In the genomic region with DNA sequence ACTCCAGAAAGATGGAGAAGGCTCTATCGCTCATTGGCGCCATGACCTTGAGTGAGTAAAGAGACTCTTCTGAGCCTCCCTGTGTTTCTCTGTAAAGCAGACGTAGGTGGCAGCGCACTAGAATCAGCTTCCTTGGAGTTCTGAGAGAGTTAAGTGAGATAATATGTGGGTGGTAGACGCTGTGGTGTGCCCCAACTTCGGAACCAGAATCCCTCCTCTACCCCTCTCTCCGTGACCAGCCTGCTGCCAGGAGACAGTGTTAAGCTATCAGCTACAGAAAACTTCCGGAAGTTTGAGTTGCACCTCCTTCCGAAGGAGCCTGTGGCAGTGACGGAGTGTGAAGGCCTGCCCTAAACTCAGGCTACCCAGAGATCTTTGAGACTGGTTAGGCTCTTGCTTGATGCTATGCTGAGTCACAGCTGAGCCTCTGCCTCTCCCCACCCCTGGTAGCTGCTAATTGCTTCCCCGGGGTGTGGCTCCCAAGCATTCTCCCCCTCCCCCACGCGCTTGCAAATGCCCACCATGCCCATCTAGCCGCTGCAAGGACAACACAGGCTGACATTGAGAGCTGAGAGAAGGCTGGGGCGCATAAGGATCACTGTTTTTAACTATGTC, we compare ENCODE assay signal across 29 mouse cellular contexts. TPM values are rescaled to one million over a fixed set of nuclear protein-coding genes. Genes with fewer than 3 reads are reported as not detected.
DNase-seq lines count a peak whose midpoint lies in the region; ATAC-seq lines count a peak whose summit lies in the region.
"Had no signal": no experiment of that assay in that cellular context is flagged by ENCODE, and none has a peak within 500 bp of the region (broad histone marks: within the 10 kb centered on the region; RNA-seq: fewer than 3 reads in every experiment).

No protein-coding gene starts in this region.

- H3K9me3 ChIP-seq in liver, embryonic 11.5 days (ENCODE audit: control insufficient read depth, low read length): no peaks in the 10 kb centered on the region
- no peaks in the 10 kb centered on the region for H3K9me3 ChIP-seq in liver, embryonic 12.5 days (replicated peaks)
- H3K9me3 ChIP-seq: embryonic facial prominence, embryonic 10.5 days; embryonic facial prominence, embryonic 15.5 days; forebrain, embryonic 13.5 days; hindbrain, embryonic 13.5 days; kidney, embryonic 15.5 days had no signal

- 50% methylated on average over 15 of the region's 15 CpGs for WGBS in liver, embryonic 11.5 days
- WGBS in liver, embryonic 12.5 days (ENCODE audit: insufficient replicate concordance): 40% methylated on average over 15 of the region's 15 CpGs

- H3K4me1 ChIP-seq in liver, embryonic 11.5 days (replicated peaks; ENCODE audit: control insufficient read depth, insufficient read depth, low read length): no peaks in the 10 kb centered on the region
- H3K4me1 ChIP-seq in liver, embryonic 12.5 days: peaks cover 6% of the 10 kb centered on the region; the same call in 1 of the 2 replicates
- H3K4me1 ChIP-seq: forebrain, embryonic 13.5 days; kidney, embryonic 15.5 days had no signal

- no peak overlapping the region for H3K4me3 ChIP-seq in liver, embryonic 11.5 days (ENCODE audit: low read depth, low read length)
- H3K4me3 ChIP-seq in liver, embryonic 12.5 days: no peak overlapping the region
- H3K4me3 ChIP-seq: embryonic facial prominence, embryonic 10.5 days; embryonic facial prominence, embryonic 15.5 days; forebrain, embryonic 13.5 days; hindbrain, embryonic 13.5 days; kidney, embryonic 15.5 days had no signal

- no peak overlapping the region for H3K9ac ChIP-seq in liver, embryonic 11.5 days (ENCODE audit: low read depth, low read length)
- H3K9ac ChIP-seq in liver, embryonic 12.5 days: no peak overlapping the region
- H3K9ac ChIP-seq: embryonic facial prominence, embryonic 15.5 days; forebrain, embryonic 13.5 days; hindbrain, embryonic 13.5 days; kidney, embryonic 15.5 days had no signal

- no peaks in the 10 kb centered on the region for H3K27me3 ChIP-seq in liver, embryonic 11.5 days (replicated peaks; ENCODE audit: control insufficient read depth, insufficient read depth, low read length)
- no peaks in the 10 kb centered on the region for H3K27me3 ChIP-seq in liver, embryonic 12.5 days (replicated peaks)
- H3K27me3 ChIP-seq: embryonic facial prominence, embryonic 15.5 days; forebrain, embryonic 13.5 days; hindbrain, embryonic 13.5 days; kidney, embryonic 15.5 days; Patski had no signal

- no peak overlapping the region for H3K27ac ChIP-seq in liver, embryonic 11.5 days (ENCODE audit: low read depth, low read length)
- no peak overlapping the region for H3K27ac ChIP-seq in liver, embryonic 12.5 days
- H3K27ac ChIP-seq: embryonic facial prominence, embryonic 10.5 days; forebrain, embryonic 13.5 days; hindbrain, embryonic 13.5 days; kidney, embryonic 15.5 days; macrophage had no signal

- DNase-seq in liver, embryonic 11.5 days (ENCODE audit: low spot score): no peak
- DNase-seq in right cerebral cortex, postnatal 4 days: peak; percentile 0
- DNase-seq in right cerebral cortex, postnatal 14 days: no peak
- peak; percentile 68 for DNase-seq in R1 (ENCODE audit: low read depth, low spot score)
- DNase-seq in adrenal gland, adult 8-10 months: no peak
- DNase-seq: adrenal gland, postnatal 36 days; B cell, adult 2 months; cerebellum, adult 2 months; gastrocnemius, postnatal 25 days; heart, adult 18-20 months; heart, postnatal 4 days; kidney, adult 18-20 months; kidney, postnatal 25 days; lung, adult 2 months; lung, postnatal 10 days; thymus, postnatal 14 days had no signal

- H3K4me2 ChIP-seq in liver, embryonic 11.5 days: no peak overlapping the region
- no peak overlapping the region for H3K4me2 ChIP-seq in liver, embryonic 12.5 days
- H3K4me2 ChIP-seq: embryonic facial prominence, embryonic 15.5 days; forebrain, embryonic 13.5 days; heart, embryonic 11.5 days; hindbrain, embryonic 13.5 days; kidney, embryonic 15.5 days had no signal

- ATAC-seq in liver, embryonic 11.5 days (replicated peaks; ENCODE audit: low FRiP score): peak; percentile 23; the same call in 1 of the 2 replicates
- no peak for ATAC-seq in liver, embryonic 12.5 days
- ATAC-seq in erythroid progenitor cell, adult 5-6 weeks (replicated peaks; ENCODE audit: low FRiP score, poor library complexity, severe bottlenecking): no peak
- ATAC-seq: forebrain, embryonic 13.5 days; midbrain, embryonic 16.5 days; Patski had no signal

- no peaks in the 10 kb centered on the region for H3K36me3 ChIP-seq in liver, embryonic 11.5 days (ENCODE audit: control insufficient read depth, insufficient read depth, low read length)
- H3K36me3 ChIP-seq in liver, embryonic 12.5 days: no peaks in the 10 kb centered on the region
- H3K36me3 ChIP-seq: embryonic facial prominence, embryonic 10.5 days; embryonic facial prominence, embryonic 15.5 days; hindbrain, embryonic 13.5 days; kidney, embryonic 15.5 days had no signal

RNA-seq across cellular contexts. Expression of gene Cdh5, which starts 32.9 kb away (rescaled TPM):
- polyA plus RNA-seq in liver, embryonic 11.5 days (2014; fragmentation: Nextera tagmentation; extraction: Ambion mirVana): 17.1 and 19.3 TPM in 2 replicates
- polyA plus RNA-seq in liver, embryonic 12.5 days (2016; fragmentation: Nextera tagmentation; extraction: Ambion mirVana): 9.4 and 9.9 TPM in 2 replicates
- not detected in 2 replicates for total RNA-seq in erythroid progenitor cell, adult 5-6 weeks (2015; ENCODE audit: low replicate concordance)
- total RNA-seq in erythroid progenitor cell, adult 5-6 weeks (2017; ENCODE audit: low replicate concordance): not detected in 2 replicates
- 10 to 100 TPM; 35.5 to 62.6 (median 44.2) TPM for total RNA-seq in adrenal gland, adult 8-10 months (2022)
- total RNA-seq: MEL; neutrophil, adult 5-6 weeks had no signal
- polyA plus RNA-seq: Patski had no signal

Comparison
In these comparisons a context has a peak if more than half of its experiments do, and no peak if none do; other contexts are left out.
1. DNase-seq: peak in right cerebral cortex, postnatal 4 days (single experiment) and R1 (single experiment); none in liver, embryonic 11.5 days (single experiment), right cerebral cortex, postnatal 14 days (single experiment) and adrenal gland, adult 8-10 months (single experiment).
2. RNA of gene Cdh5, which starts 32.9 kb away (total RNA-seq): 35.5 to 62.6 TPM in adrenal gland, adult 8-10 months; not detected in erythroid progenitor cell, adult 5-6 weeks; every median in the first group is over 10 times any median in the second.